Mouse (Mus musculus) gastrocnemius, adult 18-20 months (tissue): ENCODE measurements at regions not wholly inside any gene's neighbourhood (a gene's known extent, or its start where the extent isn't known, plus 50 kb on each side); places are given as distances from the start of the nearest gene placed in this dataset.

Source experiments
- DNase-seq: peaks from one replicate; pipeline ENCODE4 v3.0.0; 2021; ENCODE audit warnings: low spot score

DNA sequence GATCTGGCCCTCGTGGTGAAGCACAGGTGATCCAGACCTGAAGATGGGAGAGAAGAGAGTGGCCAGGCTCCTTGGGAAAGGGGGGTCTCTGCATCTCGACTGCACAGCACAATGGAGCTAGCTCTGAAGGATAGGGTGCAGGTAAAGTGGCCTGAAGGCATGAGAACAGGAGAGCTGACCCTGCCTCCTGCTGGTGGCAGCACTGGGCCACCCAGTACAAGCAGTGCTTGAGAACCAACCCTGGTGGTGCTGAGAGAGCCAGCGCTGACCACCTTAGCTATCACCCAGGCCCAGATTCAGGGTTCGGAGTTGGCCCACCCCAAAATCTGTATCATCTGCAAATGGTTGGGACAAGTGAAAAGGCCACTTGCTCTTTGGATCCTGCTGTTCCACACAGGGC lies 66.2 kb downstream of the A730009L09Rik start:
- DNase-seq, result no peak

DNA sequence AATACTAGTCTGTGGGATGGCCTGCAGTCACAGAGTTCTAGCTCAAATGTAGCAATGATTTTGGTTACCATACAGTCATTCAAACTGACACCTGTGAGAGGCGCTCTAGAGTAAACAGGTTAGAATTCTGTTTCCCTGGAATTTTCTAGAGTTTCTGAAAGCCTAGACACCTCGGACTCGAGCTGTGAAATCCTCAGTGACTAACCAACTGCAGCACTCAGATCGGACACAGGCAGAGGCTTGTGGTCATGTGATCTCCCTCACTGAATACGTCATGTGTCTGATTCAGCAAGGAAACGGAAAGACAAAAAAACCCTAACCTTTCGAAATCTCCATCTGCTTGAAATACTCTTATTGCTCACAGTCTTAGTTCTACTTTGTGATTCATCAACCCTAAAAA lies 68.4 kb downstream of the A730009L09Rik start:
- no peak for DNase-seq

DNA sequence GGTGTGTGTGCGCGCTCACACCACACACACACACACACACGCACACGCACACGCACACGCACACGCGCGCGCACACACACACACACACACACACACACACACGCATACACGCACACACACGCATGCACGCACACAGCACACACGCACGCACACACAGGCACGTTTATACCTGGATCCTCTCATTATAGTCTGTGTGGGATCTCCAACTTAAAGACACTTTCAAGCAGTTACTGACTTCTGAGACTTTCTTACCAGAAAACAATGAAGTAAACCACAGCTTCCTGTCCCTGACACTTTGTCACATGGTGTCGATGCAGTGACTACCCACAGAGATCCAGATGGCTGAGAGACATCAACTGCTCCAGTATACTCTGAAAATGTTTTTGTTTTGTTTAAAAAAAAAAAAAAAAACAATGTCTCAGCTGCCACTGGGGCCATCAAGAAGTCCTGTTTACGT lies 68.9 kb downstream of the A730009L09Rik start:
- no peak for DNase-seq

DNA sequence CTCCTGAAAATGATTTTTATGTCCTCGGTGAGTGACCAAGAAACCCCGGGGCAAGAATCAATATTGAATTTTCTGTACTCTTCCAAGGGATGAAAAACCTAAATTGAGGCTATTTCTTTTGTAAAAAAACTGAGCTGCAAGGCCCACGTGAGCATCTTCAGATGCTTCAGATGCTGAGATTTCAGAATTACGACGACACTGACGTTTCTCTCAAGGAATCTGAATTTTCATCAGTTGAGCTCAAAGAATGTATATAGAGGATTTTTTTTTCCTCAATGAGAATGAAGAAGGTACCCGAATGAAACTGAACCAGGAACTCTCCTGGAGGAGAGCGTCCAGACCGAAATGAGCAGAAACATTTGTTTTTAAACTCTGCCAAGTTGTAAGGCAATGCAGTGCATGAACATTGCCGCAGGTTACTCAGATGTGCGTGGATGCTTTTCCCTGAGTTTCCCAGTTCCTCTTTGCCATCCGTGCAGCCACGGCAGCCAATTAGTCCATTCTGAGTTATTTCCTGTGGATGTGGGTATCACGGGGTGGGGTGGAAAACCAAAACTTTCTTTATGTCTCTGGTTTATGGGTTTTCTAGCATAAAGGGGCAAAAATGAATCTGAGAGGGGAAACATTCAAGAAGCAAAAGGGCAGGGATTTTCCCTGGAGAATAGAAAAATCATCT lies 69.9 kb downstream of the A730009L09Rik start:
- no peak for DNase-seq

DNA sequence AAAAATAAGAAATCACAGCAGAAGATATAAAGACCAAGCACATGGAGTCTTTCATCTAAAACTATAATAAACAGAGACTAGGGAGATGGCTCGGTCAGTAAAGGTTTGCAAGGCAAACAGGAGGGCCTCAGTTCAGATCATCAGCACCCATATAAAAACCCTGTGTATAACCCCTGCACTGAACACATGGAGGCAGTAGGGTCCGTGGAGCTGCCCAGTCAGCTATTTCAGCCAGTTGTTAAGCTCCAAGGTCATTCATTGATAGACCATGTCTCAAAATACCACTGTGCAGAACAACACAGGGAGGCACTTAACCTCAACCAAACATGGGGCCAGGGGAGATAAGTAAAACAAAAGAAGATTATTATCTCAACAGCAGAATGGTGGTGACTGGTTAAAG lies 78.1 kb downstream of the A730009L09Rik start:
- no peak for DNase-seq

DNA sequence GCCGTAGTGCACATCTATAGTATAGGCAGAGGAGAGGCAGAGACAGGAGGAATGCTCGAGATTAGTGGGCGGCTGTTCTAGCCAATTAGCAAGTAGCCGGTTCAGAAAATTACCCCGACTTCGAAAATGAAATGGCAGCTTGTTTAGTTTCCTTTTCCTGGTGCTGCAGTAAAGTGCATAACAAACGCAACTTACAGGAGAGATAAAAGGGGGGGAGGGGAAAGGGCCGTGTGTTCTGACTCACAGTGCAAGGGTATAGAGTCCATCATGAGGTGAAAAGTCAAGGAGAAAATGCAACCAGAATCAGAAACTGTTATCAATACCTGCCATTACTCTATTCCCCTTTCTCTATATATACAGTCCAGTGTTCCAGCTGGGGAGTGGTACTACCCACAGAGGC lies 88.0 kb downstream of the A730009L09Rik start:
- DNase-seq, result no peak

DNA sequence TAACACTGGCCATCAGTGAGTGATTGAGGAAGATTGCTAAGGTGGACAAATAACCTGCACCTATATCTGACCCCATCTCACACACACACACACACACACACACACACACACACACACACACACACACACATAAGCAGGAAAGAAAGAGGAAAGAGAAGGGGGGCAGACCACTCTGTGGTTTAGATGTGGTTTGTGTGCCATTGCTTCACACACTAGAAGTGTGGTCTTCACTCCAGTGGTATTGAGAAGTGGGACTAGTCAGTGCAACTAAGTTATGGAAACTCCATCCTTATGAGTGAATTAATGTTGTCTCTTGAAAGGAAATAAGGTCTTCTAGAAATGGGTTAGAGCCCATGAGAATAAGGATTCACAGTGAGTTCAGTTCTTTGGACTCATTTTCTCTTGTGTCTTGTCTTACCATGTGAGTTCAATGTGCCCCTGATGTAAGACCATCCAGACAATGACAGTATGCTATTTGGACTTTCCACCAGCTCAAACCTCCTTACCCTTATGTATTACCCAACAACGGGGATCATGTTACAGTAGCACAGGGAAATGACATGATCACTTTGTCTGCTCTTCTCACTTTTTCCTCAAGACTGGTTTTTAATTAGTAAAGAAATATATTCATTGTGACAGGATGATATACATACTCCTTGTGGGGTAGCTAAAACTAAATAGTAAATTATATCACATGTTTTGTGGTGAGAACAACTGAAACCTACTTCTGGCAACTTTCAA lies 88.7 kb downstream of the A730009L09Rik start:
- no peak for DNase-seq

DNA sequence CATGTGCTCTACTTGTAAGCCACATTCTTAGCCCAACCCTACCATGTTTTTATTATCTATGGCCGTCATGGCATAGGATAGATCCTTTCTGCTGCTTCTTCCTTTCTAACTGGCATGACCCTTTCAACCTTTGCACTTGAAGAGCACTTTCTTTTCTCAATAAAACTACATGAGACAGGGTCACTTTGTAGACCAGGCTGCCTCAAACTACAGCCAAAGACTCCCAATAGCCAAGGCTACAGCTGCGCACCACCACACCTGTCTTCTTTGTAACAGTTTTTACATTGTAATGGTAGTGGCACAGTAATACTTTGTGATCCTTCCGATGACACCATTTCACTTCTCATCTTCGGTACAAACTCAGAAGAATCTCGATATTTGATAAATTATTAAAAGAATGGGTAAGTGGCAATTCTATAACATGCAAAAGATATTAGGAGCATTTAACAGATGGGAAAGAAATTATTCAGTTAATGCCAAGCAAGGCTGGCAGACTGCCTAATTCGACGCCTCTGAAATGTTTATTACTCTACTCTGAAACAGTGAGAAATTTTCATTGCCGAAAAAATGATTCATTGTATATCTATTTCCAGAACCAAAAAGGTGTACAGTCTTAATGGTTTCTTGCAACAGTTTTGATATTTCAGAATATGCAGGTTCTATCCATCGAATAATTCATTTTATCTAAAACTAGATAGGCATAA lies 89.5 kb downstream of the A730009L09Rik start:
- no peak for DNase-seq

DNA sequence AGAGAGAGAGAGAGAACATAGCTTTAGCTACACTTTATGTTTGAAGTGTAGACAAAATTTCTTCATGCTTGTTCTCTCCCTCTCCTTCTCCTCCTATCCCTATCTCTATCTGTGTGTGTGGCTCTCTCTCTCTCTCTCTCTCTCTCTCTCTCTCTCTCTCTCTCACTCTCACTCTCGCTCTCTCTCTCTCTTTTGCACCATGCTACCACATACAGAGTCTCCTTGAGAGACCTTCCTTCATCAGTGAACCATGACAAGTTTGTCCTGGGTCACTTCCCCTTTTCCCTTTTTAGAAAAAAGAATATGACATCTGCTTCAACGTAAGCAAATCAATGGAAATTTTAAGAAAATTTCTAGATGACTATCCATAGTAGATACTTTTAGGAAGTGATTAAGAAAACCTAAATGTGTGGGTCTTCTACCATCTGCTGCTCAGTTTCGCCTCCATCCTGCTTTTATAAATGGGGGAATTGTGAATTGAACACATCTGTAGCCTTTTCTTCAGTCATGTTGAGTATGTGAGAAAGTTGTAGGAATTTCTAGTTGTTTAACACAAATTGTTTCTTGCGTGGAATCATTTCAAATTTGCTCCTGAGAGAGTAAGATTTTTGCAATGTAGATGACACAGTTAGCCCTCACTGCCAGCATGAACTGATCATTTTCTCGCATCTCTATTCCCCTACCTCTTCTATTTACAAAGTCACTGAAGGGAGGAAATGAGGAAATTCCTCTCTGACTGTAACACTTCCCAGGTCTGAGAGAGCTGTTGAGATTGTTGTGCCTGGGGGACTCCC lies 91.3 kb downstream of the A730009L09Rik start:
- DNase-seq, result no peak

DNA sequence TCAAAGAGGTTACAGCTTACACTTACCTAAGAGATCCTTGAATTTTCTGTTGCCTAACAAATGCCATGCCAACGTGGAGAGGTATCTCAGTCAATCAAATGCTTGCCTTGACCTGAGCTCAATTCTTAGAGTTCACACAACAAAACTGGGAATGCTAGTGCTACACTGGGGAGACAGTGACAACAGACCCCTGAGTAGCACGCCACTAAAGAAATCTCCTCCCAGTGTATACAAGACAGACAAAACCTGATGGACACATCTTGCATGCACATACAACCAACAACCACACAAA lies 91.8 kb downstream of the A730009L09Rik start:
- DNase-seq, result no peak

DNA sequence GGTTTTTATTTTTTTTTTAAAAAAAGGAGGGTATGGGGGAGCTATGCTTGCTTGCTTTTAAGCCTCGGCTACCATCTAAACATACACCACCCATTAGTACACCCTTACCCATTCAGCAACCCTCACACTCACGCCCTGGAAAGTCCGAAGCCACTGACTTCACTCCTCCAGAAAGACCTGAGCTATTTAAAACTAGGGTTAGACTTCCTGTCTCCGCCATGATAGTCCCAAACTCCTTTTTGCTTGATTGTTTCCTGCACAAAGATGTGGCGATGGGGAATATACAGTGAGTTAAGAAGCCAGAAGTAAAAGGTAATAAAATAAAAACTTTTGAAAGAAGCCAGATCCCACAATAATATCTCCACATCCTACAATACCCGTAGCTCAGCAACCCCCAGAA lies 92.6 kb downstream of the A730009L09Rik start:
- DNase-seq, result no peak

DNA sequence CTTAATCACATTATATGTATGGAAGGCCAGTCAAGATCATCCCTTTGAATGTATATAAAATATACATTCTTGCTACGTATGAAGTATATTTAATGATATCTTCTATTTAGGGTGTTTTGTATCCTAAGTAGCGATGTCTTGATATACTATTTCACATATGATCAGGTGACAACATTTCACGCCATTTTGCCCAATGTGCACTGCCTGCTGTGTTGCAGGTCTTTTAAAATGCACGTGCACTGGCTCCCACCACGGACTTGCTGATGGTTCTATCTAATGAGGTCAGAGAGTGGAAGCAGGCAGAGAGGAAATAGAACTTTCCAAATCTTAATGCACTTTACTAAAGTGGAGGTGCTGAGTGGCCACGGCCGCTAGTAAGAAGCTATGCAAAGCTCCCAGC lies 100.8 kb downstream of the A730009L09Rik start:
- no peak for DNase-seq

DNA sequence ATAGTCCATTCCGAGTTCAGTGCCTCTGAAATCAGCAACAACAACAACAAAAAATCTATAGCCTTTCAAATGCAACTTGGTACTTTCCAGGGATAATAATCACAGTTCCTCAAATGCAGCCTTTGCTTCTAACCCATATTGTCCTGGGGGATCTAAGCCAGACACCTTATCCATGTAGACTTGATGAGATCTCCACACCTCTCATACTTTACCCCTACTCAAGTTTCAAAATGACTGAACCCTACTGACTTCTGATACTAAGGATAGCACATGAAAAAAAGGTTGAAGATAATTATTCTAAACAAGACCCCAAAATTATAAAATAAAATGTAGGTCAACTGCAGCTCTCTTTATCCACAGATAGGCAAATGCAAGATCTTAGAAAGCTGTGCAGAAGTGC lies 101.2 kb downstream of the A730009L09Rik start:
- no peak for DNase-seq

DNA sequence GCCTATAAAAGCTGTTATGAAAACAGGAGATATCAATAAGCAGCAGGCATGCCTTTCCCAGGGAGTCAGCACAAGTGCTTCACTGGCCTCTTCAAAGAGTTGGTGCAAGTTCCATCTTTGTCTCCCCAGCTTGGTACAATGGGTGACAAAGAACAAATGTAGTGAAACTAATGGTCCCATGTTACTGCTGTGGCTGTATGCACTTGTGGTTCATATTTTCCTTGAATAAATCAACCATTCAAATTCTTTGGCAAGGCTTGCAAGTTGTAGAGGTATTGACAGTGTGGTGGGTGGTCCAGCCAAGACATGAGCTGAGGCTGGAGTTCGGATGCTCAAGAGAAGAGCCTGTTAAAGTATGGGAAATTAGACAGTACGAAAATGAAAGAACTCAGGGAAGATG lies 103.5 kb downstream of the A730009L09Rik start:
- DNase-seq, result no peak

DNA sequence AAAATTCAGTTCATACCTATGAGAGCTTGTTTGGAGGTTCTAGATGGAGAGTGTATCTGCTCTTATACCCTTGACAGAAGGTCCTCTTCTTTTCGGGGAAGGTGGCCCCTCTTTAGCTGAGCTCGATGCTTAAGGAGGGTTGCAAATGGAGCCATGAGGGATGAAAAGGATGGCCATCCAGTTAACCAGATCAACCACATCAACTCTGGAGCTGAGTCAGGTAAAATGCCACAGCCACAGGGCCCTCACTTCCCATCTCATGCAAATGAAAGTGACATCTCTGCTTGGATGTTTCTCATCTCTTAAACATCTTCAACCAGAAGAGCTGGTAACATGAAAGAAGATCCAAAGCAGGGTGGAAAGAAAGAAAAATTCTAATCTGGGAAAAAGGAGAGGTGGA lies 105.0 kb downstream of the A730009L09Rik start:
- no peak for DNase-seq

DNA sequence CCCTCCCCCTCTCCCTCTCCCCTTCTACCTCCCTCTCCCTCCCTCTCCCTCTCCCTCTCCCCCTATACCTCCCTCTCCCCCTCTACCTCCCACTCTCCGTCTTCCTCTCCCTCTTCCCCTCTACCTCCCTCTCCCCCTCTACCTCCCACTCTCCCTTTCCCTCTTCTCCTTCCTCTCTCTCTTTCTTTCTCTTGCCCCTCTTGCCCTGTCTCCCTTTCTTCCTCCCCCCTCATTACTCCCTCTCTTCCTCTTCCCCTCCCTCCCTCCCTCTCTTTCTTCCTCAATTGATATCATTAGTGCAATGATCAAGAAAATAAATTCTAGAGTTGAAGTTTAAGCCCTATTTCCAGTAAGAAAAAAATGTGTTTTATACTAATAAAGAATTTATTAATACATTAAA lies 105.9 kb downstream of the A730009L09Rik start:
- no peak for DNase-seq

DNA sequence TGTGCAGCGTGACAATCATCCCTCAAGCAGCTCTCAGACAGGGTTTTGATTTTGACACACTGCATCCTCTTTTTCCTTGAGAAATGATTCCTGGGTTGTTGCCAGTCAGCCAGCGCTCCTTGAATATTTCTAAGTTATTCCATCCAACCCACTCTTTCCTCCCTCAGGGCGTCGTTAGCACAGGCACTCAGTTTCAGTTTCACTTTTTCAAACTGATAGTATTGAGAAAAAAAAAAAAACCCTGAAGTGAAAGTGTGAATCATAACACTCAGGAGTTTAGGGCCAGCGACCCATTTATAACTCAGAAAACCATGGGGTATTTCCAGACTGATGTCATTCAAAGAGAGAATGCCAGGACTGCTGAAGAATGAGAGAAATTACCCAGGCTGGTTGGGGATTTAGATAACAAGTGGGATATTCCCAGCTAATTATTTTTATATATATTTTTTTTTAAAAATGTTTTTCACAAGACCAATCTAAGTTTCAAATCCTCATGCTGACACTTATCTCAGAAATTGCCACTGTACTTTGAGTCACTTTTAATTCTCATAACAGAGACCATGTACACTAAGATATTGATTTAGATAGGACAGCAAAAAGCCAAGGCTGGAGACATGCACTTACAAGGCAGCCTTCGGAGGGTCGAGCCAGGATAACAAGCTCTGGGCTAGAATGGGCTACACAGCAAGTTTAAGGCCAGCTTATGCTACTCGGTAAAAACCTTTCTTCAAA lies 106.5 kb downstream of the A730009L09Rik start:
- DNase-seq, result peak; percentile 22

DNA sequence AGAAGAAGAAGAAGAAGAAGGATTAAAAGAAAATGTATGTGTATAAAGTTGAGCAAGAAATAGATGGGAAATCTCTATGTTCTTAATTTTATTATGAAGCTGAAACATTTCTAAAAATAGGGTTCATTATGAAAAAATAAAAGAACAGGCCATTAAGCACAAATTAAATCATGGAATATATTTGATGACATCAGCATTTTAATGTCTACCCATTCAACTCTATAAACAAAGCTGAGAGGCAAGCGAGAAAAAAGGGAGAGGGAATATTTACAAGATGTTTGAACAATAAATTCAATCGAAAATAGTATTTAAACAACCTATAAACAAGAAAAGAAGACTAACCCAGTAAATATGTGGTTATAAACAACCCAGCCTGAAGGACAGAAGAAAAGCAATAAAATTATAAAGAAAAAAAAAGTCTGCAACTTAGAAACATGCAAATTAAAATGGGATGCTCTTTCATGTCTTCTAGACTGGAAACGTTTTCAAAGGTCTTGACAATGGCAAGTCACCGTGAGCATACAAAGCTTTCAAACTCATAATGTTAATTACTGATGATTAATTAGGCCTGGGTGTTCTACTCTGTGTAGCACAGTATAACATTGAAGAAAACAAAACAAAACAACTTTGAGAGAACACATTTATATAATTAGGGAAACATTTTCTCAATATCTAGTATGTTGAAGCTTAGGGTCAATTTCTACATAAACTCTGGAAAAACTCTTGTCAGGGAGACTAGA lies 108.6 kb downstream of the A730009L09Rik start:
- DNase-seq, result no peak

DNA sequence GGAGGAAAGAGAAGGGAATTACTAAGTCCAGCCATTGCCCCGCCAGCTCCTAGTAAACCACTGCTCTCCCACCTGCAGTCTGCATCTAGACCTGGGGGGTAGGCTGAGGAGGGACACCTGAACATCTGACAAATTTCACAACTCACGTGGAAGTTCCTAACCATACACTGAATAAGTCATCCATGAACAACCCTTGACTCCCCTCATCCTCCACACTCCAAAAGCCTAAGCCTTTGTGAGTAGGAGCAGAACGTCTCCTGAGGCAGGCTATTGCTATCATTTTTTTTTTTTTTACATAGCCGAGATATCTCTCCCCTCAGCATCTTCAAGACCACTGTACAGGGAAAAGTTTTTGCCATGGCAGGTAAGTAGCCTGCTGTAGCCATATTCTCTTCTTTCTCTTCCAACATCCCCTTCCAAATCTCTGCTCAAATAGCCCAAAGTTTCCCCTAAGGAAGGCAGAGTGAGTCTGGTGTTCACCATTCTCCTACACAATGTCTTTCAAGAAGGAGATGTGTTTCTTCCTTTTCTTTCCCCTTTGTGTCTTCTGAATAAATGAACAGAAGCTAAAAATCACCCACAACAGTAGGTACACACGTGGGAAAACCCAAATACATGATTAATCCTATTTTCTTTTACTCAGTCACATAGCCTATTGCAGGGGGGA lies 109.7 kb downstream of the A730009L09Rik start:
- DNase-seq, result no peak

DNA sequence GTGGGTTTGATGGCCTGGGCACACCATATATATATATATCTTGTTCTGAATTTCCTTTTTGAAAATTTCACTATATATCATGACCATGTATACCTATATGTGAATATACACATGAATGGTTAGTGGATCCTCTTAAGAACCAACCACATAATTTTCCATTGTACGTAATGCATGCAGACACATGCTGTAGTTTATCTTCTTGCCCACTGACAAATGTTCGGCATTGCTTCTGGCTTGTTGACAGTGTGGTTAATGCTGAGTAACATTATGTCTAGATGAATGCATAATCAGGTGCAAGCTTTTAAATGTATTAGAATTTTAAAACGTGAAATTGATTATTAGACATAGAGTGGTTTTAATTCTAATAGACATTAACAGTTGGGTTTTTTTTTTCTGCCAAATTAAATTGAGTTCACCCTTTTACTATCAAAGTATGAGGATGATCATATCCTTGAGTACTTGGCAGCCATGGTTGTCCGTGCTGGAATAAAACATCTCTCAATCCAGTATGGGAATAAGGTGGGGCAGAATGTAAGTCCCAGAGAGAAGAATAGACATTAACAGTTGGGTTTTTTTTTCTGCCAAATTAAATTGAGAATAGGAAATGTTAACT lies 110.3 kb downstream of the A730009L09Rik start:
- no peak for DNase-seq
